Mouse (Mus musculus) adrenal gland, postnatal 25 days (tissue): ENCODE measurements at regions not wholly inside any gene's neighbourhood (a gene's known extent, or its start where the extent isn't known, plus 50 kb on each side); places are given as distances from the start of the nearest gene placed in this dataset.

Experiments
- DNase-seq: peaks from one replicate; pipeline ENCODE4 v3.0.0; 2021; ENCODE audit warnings: mixed read lengths

- peak; percentile 54 for DNase-seq
These were observed 145.7 kb upstream of the Pgrmc2 start for GRCm38 (mm10) chr3:41228536-41228935.

GRCm38 (mm10) chr3:41220746-41221145 is 137.9 kb upstream of the Pgrmc2 start:
- no peak for DNase-seq

- no peak for DNase-seq
These were observed 134.9 kb upstream of the Pgrmc2 start for GRCm38 (mm10) chr3:41217770-41218169.

GRCm38 (mm10) chr3:41213533-41213932 is 130.7 kb upstream of the Pgrmc2 start:
- no peak for DNase-seq

- no peak for DNase-seq
These were observed 127.5 kb upstream of the Pgrmc2 start for GRCm38 (mm10) chr3:41210333-41210732.

GRCm38 (mm10) chr3:41202895-41203294 is 120.0 kb upstream of the Pgrmc2 start:
- DNase-seq: no peak

GRCm38 (mm10) chr3:41201782-41202181 is 118.9 kb upstream of the Pgrmc2 start:
- peak; percentile 28 for DNase-seq

- DNase-seq: no peak
These were observed 117.2 kb upstream of the Pgrmc2 start for GRCm38 (mm10) chr3:41200026-41200425.

GRCm38 (mm10) chr3:41198216-41198976 is 115.5 kb upstream of the Pgrmc2 start:
- DNase-seq: peak; percentile 19

- DNase-seq: peak; percentile 91
These were observed 112.5 kb upstream of the Pgrmc2 start for GRCm38 (mm10) chr3:41195113-41195975.

GRCm38 (mm10) chr3:41194311-41195112 is 111.7 kb upstream of the Pgrmc2 start:
- DNase-seq: peak; percentile 25

- DNase-seq: no peak
These were observed 102.7 kb upstream of the Pgrmc2 start for GRCm38 (mm10) chr3:41185305-41186097.

- DNase-seq: no peak
These were observed 101.5 kb upstream of the Pgrmc2 start for GRCm38 (mm10) chr3:41184375-41184774.

- DNase-seq: no peak
These were observed 100.2 kb upstream of the Pgrmc2 start for GRCm38 (mm10) chr3:41182900-41183595.

- DNase-seq: peak; percentile 88
These were observed 99.4 kb upstream of the Pgrmc2 start for GRCm38 (mm10) chr3:41182036-41182899.

GRCm38 (mm10) chr3:41181438-41181837 is 98.6 kb upstream of the Pgrmc2 start:
- no peak for DNase-seq

GRCm38 (mm10) chr3:41180911-41181310 is 98.1 kb upstream of the Pgrmc2 start:
- no peak for DNase-seq

GRCm38 (mm10) chr3:41179037-41179880 is 96.4 kb upstream of the Pgrmc2 start:
- no peak for DNase-seq

GRCm38 (mm10) chr3:41177124-41177523 is 94.3 kb upstream of the Pgrmc2 start:
- DNase-seq: no peak
